Mouse (Mus musculus): Measurements from ENCODE around the gene Cdc6.

GRCm38 (mm10) chr11:98941341-98941825 is 33.8 kb downstream of the Cdc6 start:
- TF ChIP-seq CTCF (IDR thresholded peaks at IDR 0.05; ENCODE audit: control insufficient read depth, insufficient read depth, insufficient replicate concordance, low read depth, low read length) (no peak), POLR2A (IDR thresholded peaks at IDR 0.05; ENCODE audit: control insufficient read depth, low read depth, low read length) (no peak)

Measured in testis, adult 2 months (tissue).